Mouse (Mus musculus): Measurements from ENCODE around the gene Il6st.

The Il6st gene

DNA sequence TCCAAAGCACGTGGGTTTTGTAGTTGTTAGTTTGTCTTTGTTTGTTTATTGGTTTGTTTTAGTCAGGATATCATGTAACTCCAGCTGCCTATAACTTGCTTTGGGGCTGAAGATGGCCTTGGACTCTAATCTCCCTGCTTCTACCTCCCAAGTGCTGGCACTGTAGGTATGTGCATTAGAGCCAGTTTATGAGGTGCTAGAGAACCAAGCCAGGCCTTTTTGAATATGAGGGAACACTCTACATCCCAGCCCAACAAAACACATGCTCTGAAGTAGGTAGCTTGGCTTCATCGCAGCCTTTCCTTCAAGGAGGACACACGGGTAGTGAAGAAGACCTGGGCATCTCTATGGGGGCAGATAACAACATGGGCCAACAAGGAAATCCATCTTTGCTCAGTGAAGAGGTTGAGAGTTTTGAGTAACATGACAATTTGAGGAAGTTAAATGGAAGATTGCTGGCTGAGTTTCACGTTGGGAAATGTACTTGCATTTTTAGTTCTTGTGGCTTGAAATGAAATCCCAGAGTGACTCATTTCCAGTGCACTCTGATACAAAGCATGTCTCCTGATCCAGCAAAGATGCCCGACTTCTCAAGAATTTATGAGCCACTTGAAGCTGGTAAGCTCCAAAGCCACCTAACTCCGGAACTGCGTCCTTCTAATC, 20.9 kb upstream of the Il6st start:
- no peak for DNase-seq (ENCODE audit: low spot score in 2 of 2)

DNA sequence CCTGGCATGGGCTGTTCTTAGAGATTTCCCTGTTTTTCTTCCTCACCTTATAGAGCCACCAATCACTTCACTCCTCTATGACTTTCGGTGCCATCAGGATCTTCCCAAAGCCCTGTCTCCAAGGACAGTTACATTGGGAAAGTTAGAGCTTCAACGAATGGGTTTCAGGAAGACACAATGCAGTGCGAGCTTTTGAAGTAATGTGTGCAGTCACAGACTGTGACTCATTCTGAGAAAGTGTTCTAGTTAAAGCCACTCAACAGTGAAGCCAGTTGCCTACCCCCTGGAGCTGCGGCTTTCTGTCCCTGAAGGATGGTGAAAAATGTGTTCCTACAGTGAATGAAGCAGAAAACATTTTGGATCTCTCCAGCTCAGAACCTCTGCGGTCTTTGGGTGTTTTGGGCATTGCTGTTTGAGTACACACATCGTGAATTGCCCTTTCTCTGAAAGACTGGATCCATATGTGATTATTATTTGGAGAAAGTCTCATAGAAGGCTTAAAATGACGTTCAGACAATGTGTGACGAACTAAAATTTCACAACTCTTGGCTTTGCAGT, 16.7 kb upstream of the Il6st start:
- DNase-seq (ENCODE audit: low spot score in 2 of 2), result no peak

DNA sequence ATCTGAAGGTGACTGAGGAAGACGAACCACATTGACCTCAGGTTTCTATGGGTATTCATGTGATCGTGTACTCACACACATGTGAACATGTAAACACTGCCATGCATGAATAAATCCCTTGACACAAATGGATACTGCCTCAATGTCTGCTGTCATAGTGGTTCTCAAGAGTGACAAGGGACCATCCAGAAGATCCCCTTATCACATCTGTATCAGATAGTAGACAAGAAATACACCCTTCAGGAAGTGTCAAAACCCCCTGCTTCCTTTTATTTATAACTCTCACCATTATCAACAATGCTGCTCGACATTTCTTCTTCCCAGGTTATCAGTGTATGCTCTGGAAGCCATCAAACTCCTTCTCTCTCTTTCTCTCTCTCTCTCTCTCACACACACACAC, 13.7 kb upstream of the Il6st start:
- DNase-seq (ENCODE audit: low spot score in 2 of 2), result no peak

DNA sequence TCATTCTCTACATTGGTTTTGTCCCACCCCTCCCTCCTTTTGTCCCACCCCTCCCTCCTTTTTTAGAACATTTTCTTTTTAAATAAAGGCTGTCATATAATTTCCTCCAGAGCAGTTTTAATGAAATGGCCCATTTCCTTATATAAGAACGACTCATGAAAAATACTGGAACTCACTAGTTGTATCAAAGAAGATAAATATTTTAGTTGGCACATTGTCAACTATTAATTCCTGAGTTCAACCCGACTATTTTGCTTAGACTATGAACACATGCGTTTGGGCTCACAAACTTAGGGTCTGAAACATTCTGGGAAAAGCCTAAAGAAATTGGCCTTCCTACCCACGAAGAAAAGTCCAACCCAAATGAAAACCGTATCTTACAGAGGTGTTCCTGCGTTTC, 6.5 kb upstream of the Il6st start:
- no peak for DNase-seq (ENCODE audit: low spot score in 2 of 2)

DNA sequence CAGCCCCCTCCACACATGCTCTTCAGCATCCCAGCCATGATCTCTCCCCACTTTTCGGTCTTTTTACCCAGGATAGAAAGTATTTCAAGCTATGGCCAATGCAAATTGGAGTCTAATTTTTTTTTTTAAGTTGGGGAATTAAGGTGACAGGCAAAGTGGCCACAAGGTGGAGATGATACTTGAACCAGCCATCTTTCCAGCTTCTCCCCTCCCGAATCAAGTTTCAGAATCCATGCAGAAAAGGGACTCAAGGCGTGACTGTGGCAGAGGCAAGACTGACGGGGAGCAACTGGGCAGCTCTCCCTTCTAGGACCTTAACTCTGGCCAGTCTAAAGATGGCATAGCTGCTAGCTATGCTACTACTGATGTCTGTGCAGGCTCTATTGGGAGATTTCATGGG, 5.9 kb upstream of the Il6st start:
- no peak for DNase-seq (ENCODE audit: low spot score in 2 of 2)

DNA sequence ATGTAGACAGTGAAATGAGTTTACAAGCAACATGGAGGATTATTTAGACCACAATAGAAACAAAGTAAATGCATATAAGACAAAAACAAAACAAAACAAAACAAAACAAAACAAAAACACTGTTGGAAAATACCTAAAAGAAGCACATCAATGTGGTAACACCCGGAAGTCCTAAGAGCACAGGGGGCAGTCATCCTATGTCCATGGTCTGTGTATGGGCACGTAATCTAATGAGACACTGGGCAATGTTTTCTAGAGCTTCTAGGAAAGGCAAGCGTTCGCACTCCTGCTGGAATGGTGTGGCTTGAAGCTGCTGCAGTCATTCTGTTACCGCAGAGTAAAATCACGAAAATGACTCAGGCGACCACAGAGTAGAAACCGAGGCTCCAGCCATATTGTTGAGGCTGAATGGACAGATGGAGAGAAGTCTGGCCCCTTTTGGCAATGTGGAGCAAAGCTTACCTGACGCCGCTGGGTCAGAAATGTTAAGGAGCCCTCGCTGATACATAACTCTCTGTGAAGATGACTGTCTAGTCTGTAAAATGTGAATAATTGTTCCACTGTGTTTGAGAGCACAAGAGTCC, 5.3 kb upstream of the Il6st start:
- DNase-seq (ENCODE audit: low spot score in 2 of 2), result no peak

DNA sequence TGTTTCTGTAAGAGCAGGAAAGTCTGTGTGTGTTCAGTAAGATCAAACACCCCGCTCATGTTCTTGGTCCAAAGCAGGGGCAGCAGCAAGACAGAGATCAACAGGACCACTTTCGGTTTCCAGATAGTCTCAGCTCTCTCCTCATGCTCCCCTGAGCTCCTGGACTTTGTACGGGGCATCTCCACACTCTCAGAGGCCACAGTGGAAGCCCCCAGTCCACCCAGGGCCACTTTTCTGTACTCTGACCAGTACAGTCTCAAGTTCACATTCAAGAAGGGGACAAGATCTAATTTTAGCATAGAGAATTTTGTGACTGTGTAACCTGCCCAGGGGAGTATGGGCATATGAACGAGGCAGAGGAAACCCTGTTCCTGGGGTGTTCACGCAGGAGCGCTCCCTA, 3.9 kb upstream of the Il6st start:
- no peak for DNase-seq (ENCODE audit: low spot score in 2 of 2)

DNA sequence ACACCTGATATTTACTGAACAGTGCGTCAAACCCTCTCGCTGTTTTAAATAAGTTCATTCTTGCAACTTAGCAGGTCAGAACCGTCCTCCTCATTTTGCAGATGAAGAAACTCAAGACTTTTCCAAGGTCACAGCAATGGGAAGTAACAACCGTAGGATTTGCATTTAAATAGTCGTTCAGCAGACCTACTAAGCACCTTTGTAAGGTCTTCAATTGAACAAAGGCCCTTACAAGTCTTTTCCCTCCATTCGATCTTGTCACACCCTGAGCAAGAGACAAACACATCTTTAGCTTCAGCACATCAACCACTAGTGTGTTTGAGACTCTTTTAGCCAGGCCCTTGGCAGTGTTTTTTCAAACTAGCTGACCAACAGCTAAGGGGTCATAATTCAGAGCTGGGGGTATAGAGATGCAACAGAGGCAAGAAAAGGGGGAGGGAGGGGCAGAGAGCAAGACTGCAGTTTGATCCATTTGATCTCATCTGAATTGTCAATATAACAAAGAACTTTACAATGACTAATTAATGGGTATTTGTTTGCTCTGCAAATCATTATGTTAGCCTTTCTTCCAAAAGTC, 1.4 kb upstream of the Il6st start:
- no peak for DNase-seq (ENCODE audit: low spot score in 2 of 2)

DNA sequence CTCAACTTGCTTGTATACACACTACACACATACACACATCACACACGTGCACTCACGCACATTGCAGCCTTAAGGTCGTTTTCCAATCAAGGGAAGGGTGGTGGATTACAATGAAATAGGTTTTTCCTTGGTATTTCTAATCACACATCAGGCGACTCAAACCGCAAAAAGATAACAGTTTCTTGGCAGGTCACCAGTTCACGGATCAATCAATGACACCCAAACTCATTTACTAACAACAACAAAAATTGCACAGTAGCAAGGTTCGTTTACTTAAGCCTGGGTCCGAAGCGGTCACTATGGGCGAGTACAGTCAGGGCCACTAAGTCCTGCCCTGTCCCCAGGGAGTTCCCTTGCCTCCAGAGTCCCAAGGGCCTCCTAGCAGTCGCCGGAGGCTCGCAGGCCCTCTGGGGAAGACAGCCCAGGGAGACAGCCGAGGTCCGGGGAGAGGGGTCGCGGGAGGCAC, 500 bp upstream of the Il6st start:
- no peak for DNase-seq (ENCODE audit: low spot score in 2 of 2)

DNA sequence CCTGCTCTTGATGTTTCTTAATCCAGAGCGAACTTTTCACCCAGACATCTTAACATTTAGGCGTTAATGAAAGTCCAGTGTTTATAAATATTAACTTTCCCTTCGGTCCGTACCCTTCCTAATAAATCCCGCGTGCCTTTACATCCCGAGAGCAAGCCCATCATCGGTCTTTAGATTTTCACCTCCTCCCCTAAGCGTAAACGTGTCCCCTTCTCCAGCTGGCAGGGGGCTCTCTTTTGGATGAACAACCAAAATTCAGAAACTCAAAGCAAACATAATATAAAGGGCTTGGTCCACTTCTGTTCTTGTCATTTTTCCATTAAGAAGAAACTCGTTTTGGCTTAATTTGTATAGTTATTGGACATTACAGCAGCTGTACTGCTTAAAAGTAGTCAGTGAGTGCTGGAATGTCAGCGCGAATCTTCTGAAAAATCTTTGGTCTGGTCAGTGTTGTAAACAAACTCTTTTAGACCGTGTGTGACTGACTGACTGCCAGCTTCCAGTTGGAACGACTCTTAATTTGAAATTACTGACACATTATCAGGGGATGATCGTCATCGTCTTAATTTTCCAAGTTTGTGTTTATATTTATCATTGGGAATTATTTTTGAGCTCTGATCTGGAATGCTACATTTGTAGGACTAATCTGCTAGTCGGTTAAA, 887 bp downstream of the Il6st start:
- DNase-seq (ENCODE audit: low spot score in 2 of 2), result no peak

DNA sequence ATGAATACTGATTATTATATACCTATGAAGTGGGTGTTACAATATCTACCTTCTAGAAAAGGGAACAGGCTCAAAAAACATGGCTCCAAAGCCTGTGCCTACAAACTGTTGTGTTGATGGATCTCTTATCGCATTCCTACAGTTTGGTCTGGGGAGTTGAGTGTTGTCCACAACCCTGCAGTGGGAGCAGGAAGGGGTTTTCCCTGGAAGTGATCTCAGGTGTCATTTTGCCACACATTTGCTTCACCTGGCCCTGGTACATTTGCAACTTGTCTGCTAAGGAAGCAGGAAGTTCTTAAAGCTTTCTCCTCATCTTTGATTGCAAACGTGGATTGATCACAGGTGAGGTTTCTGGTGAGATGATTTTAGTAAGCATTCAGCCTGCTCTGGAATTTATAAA, 1.7 kb downstream of the Il6st start:
- DNase-seq (ENCODE audit: low spot score in 2 of 2), result no peak

DNA sequence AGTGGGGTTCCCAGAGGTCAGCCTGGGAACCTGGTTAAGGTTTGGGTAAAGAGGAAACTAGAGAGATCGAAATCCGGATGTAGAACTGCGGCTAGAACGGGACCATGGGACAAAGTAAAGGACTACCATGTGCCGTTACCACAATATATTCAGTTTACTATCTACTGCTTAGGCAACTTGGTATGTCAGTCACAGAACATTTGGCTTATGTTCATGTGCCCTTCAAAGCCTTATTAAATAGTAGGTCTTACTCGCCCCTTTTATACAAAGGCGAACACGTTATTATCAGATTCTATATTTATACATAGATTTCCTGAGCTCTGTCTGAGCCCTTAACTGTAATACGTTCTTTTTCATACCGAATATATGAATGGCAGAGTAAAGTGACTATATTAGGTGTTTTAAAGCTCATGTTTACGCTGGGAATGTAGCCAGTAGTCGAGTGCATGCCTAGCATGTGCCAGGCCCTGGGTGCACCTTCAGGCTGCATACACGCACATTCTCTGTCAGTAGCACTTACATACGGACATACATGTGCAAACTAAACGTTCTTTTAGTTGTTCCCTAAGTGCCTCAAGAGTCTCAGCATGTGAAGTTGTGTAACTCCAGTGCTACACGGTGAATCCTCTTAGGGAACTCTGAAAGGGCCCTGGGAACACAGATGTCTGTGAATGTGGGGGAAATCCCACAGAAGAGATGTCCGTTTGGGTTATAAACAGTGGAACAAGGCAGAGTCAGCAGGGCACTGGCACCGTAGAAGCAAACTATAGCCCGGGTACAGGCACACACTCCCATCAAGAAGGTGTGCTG, 2.5 kb downstream of the Il6st start:
- DNase-seq (ENCODE audit: low spot score in 2 of 2), result no peak

DNA sequence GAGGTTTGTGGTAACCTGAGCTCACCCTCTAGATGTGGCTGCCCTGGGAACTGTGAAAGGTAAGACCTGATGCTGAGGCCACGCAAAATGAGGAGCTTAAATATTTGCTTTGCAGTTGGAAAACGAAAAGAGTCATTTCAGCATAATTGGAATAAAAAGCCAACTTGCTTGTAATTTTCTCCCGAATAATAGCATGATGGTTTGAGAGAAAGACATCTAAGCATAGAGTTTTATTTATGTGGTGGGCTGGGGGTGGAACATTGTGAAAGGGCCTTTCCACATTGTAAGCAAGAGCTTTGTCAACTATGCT, 3.0 kb downstream of the Il6st start:
- no peak for DNase-seq (ENCODE audit: low spot score in 2 of 2)

DNA sequence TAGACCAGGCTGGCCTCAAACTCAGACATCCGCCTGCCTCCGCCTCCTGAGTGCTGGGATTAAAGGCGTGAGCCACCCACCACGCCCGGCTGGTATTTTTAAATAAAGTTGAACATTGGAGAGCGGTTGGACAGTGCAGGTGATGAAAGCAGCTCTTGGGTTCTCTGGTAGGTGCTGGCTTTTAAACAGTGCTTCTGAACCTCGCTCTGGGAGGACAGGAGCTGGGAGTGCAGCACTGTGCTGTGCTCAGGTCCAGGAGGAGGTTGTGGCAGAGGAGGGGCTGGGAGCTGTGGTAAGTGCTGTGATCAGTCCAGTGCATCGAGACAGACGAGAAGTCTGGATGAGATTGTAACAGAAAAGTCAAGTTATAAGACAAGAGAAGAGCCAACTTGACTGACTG, 3.5 kb downstream of the Il6st start:
- DNase-seq (ENCODE audit: low spot score in 2 of 2), result no peak

DNA sequence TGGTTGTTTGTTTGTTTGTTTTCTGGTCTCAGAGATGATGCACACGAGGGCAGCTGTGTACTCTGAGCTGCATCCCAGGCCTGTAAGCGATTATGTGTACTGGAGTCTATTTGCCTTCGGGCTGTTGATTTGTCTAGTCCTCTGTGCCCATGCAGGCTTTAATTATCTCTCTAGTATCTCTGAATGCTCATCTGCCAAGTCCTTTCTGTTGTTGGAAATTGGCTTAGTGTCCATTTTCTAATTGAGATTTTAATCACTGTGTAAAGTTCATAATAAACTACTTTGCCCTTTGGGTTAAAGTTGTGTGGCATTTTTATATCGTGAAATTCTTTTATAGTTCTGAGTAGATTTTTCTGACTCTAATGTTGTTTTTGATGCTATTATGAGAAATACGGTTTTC, 5.6 kb downstream of the Il6st start:
- no peak for DNase-seq (ENCODE audit: low spot score in 2 of 2)

DNA sequence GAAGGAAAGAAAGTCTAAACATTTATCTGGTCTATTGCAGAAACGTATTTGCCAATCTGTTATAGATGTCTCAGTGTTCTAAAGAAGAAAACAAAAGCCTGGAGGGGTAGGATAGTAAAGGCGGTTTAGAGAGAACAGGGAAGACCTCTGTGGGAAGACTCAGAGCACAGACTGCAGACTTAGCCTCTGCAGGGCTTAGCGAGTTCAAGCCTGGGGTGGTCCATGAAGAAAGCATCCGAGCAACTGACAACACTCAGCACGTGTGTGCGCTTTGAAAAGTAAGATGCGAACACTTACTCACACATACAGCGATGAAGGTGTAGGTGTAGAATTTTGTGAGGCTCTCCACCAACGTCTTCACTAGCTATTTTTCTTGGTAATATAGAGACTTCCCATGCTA, 7.3 kb downstream of the Il6st start:
- DNase-seq (ENCODE audit: low spot score in 2 of 2), result no peak

DNA sequence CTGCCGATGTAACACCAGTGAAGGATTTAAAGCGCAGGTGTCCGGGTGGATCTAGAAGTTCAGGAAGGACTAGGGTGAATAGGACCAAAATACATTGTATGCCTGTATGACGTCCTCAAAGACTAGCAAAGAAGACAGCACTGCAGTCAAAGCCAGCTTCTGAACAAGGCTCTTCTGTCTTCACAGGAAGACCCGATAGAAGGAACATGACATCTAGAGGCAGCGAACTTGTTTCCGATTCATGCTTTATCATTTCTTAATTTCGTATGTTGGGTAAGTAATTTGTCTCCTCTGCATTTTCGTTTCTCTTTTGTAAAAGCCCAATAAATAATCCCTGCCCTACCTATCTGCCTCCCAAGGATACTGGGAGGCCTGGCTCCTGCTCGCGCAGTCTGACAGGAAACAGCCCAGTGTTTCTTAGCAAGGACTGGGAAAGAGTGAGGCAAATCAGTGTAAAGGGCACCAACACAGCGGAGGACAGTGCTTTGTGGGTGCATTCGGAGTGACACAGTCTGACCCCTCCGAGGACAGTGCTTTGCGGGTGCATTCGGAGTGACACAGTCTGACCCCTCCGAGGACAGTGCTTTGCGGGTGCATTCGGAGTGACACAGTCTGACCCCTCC, 8.6 kb downstream of the Il6st start:
- no peak for DNase-seq (ENCODE audit: low spot score in 2 of 2)

DNA sequence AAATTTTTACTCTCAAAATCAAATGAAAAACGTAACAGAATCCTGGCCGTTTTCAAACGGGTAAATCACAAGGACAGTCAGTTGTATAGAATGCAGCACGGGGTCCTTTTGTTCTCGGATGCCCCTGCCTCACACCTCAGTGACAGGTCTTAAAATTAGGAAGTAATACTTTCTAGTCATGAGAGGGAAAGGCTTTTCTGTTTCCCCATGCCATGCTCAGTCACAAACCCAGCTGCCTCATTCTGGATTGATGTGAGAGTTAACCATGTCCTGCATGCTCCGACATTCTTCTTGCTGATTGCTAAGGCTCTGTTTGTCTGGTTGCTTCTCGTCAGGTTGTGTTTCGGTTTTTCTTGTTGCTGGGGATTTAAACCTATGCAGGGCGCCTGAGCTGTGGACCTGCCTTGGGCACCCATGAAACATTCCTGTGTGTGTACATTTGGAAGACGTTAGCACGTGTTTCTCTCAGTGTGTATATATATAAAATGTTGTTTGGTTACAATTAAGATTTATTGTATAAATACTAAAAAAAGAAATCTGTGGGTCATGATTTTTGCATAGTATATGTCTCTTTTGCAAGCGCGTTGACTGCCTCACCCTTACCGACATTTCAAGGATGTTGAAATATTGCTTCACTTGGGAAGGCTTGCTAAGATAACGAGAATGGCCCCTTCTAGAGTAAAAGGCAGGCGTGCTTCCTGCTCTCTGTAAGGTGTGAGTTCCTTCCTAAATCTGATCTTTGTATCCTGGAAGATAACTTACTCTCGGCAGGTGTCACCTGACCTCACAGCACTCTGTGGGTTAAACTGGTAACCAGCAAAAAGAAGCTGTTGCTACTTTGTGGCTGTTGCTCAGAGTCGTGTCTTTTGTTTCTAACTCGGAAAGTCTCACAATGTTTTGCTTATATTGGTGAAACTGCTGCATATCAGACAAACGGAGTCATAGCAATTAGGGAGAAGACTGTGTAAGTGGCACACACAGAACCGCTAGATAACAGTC, 10.2 kb downstream of the Il6st start:
- DNase-seq (ENCODE audit: low spot score in 2 of 2), result no peak

DNA sequence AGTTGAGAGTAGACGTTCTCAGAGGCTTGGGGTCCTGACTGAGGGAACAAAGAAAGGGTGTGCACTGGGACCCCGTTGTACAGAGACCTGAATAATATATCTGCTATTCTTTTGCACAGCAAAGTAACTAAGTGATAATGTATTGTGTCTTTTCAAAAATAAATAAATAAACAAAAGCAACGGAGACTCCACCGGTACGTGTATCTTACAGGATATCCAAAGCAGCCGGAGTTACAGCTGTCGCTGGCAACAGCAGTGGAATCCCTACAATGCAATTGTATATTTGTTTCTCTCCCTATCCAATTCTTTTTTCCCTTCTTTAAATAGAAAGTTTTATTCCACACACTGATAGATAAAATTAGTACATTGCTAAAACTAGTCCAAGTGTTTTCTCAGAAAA, 15.2 kb downstream of the Il6st start:
- no peak for DNase-seq (ENCODE audit: low spot score in 2 of 2)

DNA sequence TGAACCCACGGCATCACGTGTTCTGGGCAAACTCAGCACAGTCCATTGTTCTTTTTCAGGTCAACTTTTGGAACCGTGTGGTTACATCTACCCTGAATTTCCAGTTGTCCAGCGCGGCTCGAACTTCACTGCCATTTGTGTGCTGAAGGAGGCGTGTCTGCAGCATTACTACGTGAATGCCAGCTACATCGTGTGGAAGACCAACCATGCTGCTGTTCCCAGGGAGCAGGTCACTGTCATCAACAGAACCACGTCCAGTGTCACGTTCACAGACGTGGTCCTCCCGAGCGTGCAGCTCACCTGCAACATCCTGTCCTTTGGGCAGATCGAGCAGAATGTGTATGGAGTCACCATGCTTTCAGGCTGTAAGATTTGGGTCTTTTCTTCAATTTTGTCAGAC, 16.1 kb downstream of the Il6st start:
- DNase-seq (ENCODE audit: low spot score in 2 of 2), result no peak

Measured in frontal cortex, postnatal 10 days (tissue).